Mouse (Mus musculus): ENCODE measurements around the gene Mex3d.
A peak's percentile ranks its signal among the peaks of the same experiment; 100 is the strongest.

The Mex3d gene

GRCm38 (mm10) chr10:80412656-80413541, 25.4 kb upstream of the Mex3d start:
- DNase-seq = no peak

GRCm38 (mm10) chr10:80407924-80408323, 20.5 kb upstream of the Mex3d start:
- DNase-seq = no peak

GRCm38 (mm10) chr10:80406684-80407501, 19.4 kb upstream of the Mex3d start, which contains the start of gene Uqcr11:
Gene Uqcr11, minus strand, starts transcription at chr10:80406830.
- DNase-seq = peak; percentile 93 to 96

- no peak for DNase-seq
Observed at GRCm38 (mm10) chr10:80405481-80406173, 18.2 kb upstream of the Mex3d start.

- peak; percentile 57 to 78 for DNase-seq
Observed at GRCm38 (mm10) chr10:80403044-80403692, 15.7 kb upstream of the Mex3d start.

GRCm38 (mm10) chr10:80400704-80401161, 13.3 kb upstream of the Mex3d start:
- no peak for DNase-seq

GRCm38 (mm10) chr10:80399973-80400703, 12.7 kb upstream of the Mex3d start:
- no peak for DNase-seq

- DNase-seq = peak; percentile 100
Observed at GRCm38 (mm10) chr10:80399191-80399972, 11.9 kb upstream of the Mex3d start, which contains the start of gene Mbd3. Gene Mbd3, minus strand, starts transcription at chr10:80399550.

- DNase-seq = peak; percentile 97 to 99
Observed at GRCm38 (mm10) chr10:80398719-80399190, 11.3 kb upstream of the Mex3d start.

- no peak for DNase-seq
Observed at GRCm38 (mm10) chr10:80398174-80398535, 10.7 kb upstream of the Mex3d start.

- no peak for DNase-seq
Observed at GRCm38 (mm10) chr10:80397524-80398173, 10.2 kb upstream of the Mex3d start.

GRCm38 (mm10) chr10:80396822-80397523, 9.5 kb upstream of the Mex3d start:
- DNase-seq = no peak

- DNase-seq = no peak
Observed at GRCm38 (mm10) chr10:80395025-80395627, 7.7 kb upstream of the Mex3d start.

- DNase-seq = peak; percentile 64 to 88
Observed at GRCm38 (mm10) chr10:80392687-80393086, 5.2 kb upstream of the Mex3d start.

GRCm38 (mm10) chr10:80390697-80391096, 3.2 kb upstream of the Mex3d start:
- peak; percentile 50 to 75 for DNase-seq

GRCm38 (mm10) chr10:80389185-80389708, 1.8 kb upstream of the Mex3d start:
- DNase-seq = peak in 1 of 2 experiments; percentile 33

GRCm38 (mm10) chr10:80388731-80389130, 1.3 kb upstream of the Mex3d start:
- no peak for DNase-seq

- no peak for DNase-seq
Observed at GRCm38 (mm10) chr10:80386735-80387471, 556 bp downstream of the Mex3d start.
